Mouse (Mus musculus) kidney, adult 18-20 months (tissue): Measurements from ENCODE around the gene Rnf43.

Source experiments
- DNase-seq: peaks from one replicate; pipeline ENCODE4 v3.0.0; 2021

Rnf43 gene

GRCm38 (mm10) chr11:87761806-87762701, 99.5 kb downstream of the Rnf43 start:
- no peak for DNase-seq

GRCm38 (mm10) chr11:87762702-87763385, 100.3 kb downstream of the Rnf43 start:
- no peak for DNase-seq

- DNase-seq: peak; percentile 64
Observed at GRCm38 (mm10) chr11:87763511-87763987, 101.0 kb downstream of the Rnf43 start.

GRCm38 (mm10) chr11:87763988-87764876, 101.7 kb downstream of the Rnf43 start:
- peak; percentile 49 for DNase-seq

GRCm38 (mm10) chr11:87768745-87769144, 106.2 kb downstream of the Rnf43 start:
- DNase-seq: no peak

GRCm38 (mm10) chr11:87770989-87771388, 108.5 kb downstream of the Rnf43 start:
- peak; percentile 81 for DNase-seq

- DNase-seq: no peak
Observed at GRCm38 (mm10) chr11:87772354-87772753, 109.8 kb downstream of the Rnf43 start.

- DNase-seq: peak; percentile 88
Observed at GRCm38 (mm10) chr11:87778100-87778765, 115.7 kb downstream of the Rnf43 start.

- DNase-seq: no peak
Observed at GRCm38 (mm10) chr11:87778915-87779314, 116.4 kb downstream of the Rnf43 start.

- no peak for DNase-seq
Observed at GRCm38 (mm10) chr11:87779392-87779791, 116.9 kb downstream of the Rnf43 start.

- DNase-seq: no peak
Observed at GRCm38 (mm10) chr11:87780130-87780529, 117.6 kb downstream of the Rnf43 start.
